Mouse (Mus musculus): ENCODE results near the gene Grid2ip. TPM values are rescaled to one million over a fixed set of nuclear protein-coding genes. Genes with fewer than 3 reads are reported as not detected.

Gene Grid2ip
- polyA plus RNA-seq, 1 experiment from 2014 or later, result 0.60 TPM

- Histone ChIP-seq H3K27me3 (ENCODE audit: control insufficient read depth, insufficient read depth, low read length) (no peaks in the 10 kb centered on the region), H3K9ac (peak within 1 kb of the TSS; percentile 96), H3K9me3 (ENCODE audit: control insufficient read depth, low read length) (no peaks in the 10 kb centered on the region), H3K4me2 (replicated peaks) (peak within 1 kb of the TSS; percentile 97), H3K4me3 (replicated peaks; ENCODE audit: low read length) (peak within 1 kb of the TSS; percentile 97), H3K36me3 (replicated peaks; ENCODE audit: control insufficient read depth, insufficient read depth) (peaks cover 32% of the 10 kb centered on the region), H3K27ac (peak within 1 kb of the TSS; percentile 67), H3K4me1 (replicated peaks; ENCODE audit: control insufficient read depth, insufficient read depth, low read length) (peaks cover 20% of the 10 kb centered on the region)
- ATAC-seq (ENCODE audit: low FRiP score), result peak; percentile 79
- under 1% methylated on average over 57 of the region's 57 CpGs for WGBS
- peak; percentile 98 for DNase-seq (ENCODE audit: low spot score)
These were observed 28.2 kb upstream of the Grid2ip start, which contains the start of gene Zdhhc4 for GRCm38 (mm10) chr5:143328690-143329495. Gene Zdhhc4, minus strand, starts transcription at chr5:143329256.

GRCm38 (mm10) chr5:143333872-143334271 lies 23.3 kb upstream of the Grid2ip start:
- peak; percentile 88 for DNase-seq (ENCODE audit: low spot score)
- Histone ChIP-seq H3K4me2 (replicated peaks) (0 out of 2 replicates have a peak overlapping the region, but pooled peaks have one; percentile 14), H3K27ac (no peak overlapping the region), H3K4me3 (replicated peaks; ENCODE audit: low read length) (no peak overlapping the region), H3K36me3 (replicated peaks; ENCODE audit: control insufficient read depth, insufficient read depth) (no peaks in the 10 kb centered on the region), H3K9me3 (ENCODE audit: control insufficient read depth, low read length) (no peaks in the 10 kb centered on the region), H3K4me1 (replicated peaks; ENCODE audit: control insufficient read depth, insufficient read depth, low read length) (peaks cover 7% of the 10 kb centered on the region), H3K9ac (no peak overlapping the region), H3K27me3 (ENCODE audit: control insufficient read depth, insufficient read depth, low read length) (no peaks in the 10 kb centered on the region)
- ATAC-seq (ENCODE audit: low FRiP score), result no peak; the same call in 1 of the 2 replicates
- 14% methylated on average over 5 of the region's 5 CpGs for WGBS

DNA sequence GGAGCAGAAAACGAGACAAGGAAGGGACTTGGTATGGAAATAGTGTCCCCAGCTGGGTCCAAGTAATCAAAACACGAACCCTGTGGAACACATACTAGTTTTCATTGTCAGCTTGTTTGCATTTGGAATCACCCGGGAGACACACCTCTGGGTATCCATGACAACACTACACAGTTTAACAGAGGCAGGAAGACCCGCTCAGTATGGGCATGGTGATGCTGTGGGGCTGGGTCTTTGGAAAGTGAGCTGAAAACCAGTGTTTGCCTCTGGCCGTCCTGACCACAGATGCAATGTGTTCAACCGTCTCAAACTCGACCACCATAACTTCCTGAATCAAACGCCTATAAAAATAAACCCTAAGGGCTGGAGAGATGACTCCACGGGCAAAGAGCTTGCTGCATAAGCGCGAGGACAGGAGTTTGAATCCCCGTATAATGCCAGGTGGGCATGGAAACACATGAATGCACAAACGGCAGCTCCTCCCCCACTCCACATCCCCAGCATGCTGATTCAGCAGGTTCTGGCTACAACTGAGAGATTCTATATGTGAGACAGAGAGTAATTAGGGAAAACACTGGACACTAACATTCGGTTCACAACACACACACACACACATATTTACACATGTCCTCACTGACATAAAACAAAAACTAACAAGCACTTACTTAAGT lies 22.6 kb upstream of the Grid2ip start:
- Histone ChIP-seq H3K4me1 (replicated peaks; ENCODE audit: control insufficient read depth, insufficient read depth, low read length) (peaks cover 7% of the 10 kb centered on the region), H3K27ac (no peak overlapping the region), H3K9ac (no peak overlapping the region), H3K36me3 (replicated peaks; ENCODE audit: control insufficient read depth, insufficient read depth) (no peaks in the 10 kb centered on the region), H3K27me3 (ENCODE audit: control insufficient read depth, insufficient read depth, low read length) (no peaks in the 10 kb centered on the region), H3K9me3 (ENCODE audit: control insufficient read depth, low read length) (no peaks in the 10 kb centered on the region), H3K4me3 (replicated peaks; ENCODE audit: low read length) (no peak overlapping the region), H3K4me2 (replicated peaks) (0 out of 2 replicates have a peak overlapping the region, but pooled peaks have one; percentile 14)
- WGBS, result 59% methylated on average over 14 of the region's 14 CpGs
- DNase-seq (ENCODE audit: low spot score), result no peak
- no peak for ATAC-seq (ENCODE audit: low FRiP score)

DNA sequence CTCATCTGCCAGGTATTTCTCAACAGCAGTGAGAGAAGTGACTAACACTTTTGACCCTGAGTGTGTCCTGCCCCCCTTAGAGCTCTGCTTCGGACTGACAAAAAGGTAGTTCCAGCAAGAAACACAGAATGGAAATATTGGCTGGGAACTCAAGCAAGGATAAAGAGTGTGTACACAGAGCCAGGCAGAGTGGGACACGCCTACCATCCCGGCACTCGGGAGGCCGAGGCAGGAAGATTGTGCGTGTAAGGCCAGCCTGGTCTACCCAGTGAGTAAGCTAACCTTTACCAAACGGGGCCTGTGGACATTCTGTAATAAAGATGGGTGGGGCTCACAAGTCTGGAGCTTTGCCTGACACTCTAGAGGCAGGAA lies 22.1 kb upstream of the Grid2ip start:
- Histone ChIP-seq H3K9ac (no peak overlapping the region), H3K27ac (no peak overlapping the region), H3K9me3 (ENCODE audit: control insufficient read depth, low read length) (no peaks in the 10 kb centered on the region), H3K27me3 (ENCODE audit: control insufficient read depth, insufficient read depth, low read length) (no peaks in the 10 kb centered on the region), H3K4me1 (replicated peaks; ENCODE audit: control insufficient read depth, insufficient read depth, low read length) (peaks cover 2% of the 10 kb centered on the region; the same call in 1 of the 2 replicates), H3K4me2 (replicated peaks) (no peak overlapping the region), H3K4me3 (replicated peaks; ENCODE audit: low read length) (no peak overlapping the region), H3K36me3 (replicated peaks; ENCODE audit: control insufficient read depth, insufficient read depth) (no peaks in the 10 kb centered on the region)
- WGBS, result 88% methylated on average over 7 of the region's 7 CpGs
- DNase-seq (ENCODE audit: low spot score) (no peak), ATAC-seq (ENCODE audit: low FRiP score) (no peak)

DNA sequence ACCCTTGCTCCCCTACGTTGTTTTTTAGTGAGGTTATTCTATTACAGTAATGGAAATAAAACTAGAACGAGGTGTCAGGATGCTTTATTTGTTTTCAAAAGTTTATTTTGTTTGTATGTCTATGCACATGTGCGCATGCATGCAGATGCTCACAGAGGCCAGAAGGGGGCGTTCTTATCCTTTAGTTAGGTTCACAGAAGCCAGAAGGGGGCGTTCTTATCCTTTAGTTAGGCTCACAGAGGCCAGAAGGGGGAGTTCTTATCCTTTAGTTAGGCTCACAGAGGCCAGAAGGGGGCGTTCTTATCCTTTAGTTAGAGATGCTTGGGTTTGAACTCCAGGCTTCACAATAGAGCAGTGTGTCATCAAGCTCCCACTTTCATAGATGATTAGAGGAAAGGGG lies 20.6 kb upstream of the Grid2ip start:
- WGBS, result 65% methylated on average over 6 of the region's 6 CpGs
- no peaks in the 10 kb centered on the region for H3K4me1 ChIP-seq (replicated peaks; ENCODE audit: control insufficient read depth, insufficient read depth, low read length)
- no peaks in the 10 kb centered on the region for H3K9me3 ChIP-seq (ENCODE audit: control insufficient read depth, low read length)
- no peak overlapping the region for H3K9ac ChIP-seq
- no peaks in the 10 kb centered on the region for H3K27me3 ChIP-seq (ENCODE audit: control insufficient read depth, insufficient read depth, low read length)
- H3K4me2 ChIP-seq (replicated peaks), result no peak overlapping the region
- H3K4me3 ChIP-seq (replicated peaks; ENCODE audit: low read length), result no peak overlapping the region
- ATAC-seq (ENCODE audit: low FRiP score) (no peak), DNase-seq (ENCODE audit: low spot score) (no peak)
- no peak overlapping the region for H3K27ac ChIP-seq
- H3K36me3 ChIP-seq (replicated peaks; ENCODE audit: control insufficient read depth, insufficient read depth), result no peaks in the 10 kb centered on the region

DNA sequence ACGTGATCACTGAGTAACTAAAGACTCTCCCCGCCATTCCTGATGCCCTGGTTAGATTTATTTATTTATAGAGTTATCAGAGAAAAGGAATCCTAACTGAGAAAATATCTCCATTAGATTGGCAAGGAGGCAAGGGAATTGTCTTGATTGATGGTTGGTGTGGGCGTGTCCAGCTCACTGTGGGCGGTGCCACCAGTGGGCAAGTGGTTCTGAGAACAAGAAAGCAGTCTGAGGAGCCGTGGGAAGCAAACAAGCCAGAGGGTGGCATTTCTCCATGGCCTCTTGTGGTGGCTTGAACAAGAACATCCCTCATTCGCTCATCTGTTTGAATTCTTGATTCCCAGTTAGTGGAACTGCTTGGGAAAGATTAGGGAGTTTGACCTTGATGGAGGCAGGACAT lies 17.5 kb upstream of the Grid2ip start:
- ATAC-seq (ENCODE audit: low FRiP score) (no peak), DNase-seq (ENCODE audit: low spot score) (no peak)

GRCm38 (mm10) chr5:143346367-143346766 lies 10.8 kb upstream of the Grid2ip start:
- Histone ChIP-seq H3K9me3 (ENCODE audit: control insufficient read depth, low read length) (peaks cover 10% of the 10 kb centered on the region; the same call in 1 of the 2 replicates), H3K27ac (no peak overlapping the region), H3K27me3 (ENCODE audit: control insufficient read depth, insufficient read depth, low read length) (no peaks in the 10 kb centered on the region), H3K4me2 (replicated peaks) (no peak overlapping the region), H3K36me3 (replicated peaks; ENCODE audit: control insufficient read depth, insufficient read depth) (no peaks in the 10 kb centered on the region), H3K4me3 (replicated peaks; ENCODE audit: low read length) (no peak overlapping the region), H3K4me1 (replicated peaks; ENCODE audit: control insufficient read depth, insufficient read depth, low read length) (no peaks in the 10 kb centered on the region), H3K9ac (no peak overlapping the region)
- DNase-seq (ENCODE audit: low spot score), result no peak
- ATAC-seq (ENCODE audit: low FRiP score), result no peak
- 68% methylated on average over 8 of the region's 8 CpGs for WGBS

More for the DNA sequence above, 17.5 kb upstream of the Grid2ip start:
- Histone ChIP-seq H3K4me2 (replicated peaks) (no peak overlapping the region), H3K4me3 (replicated peaks; ENCODE audit: low read length) (no peak overlapping the region), H3K36me3 (replicated peaks; ENCODE audit: control insufficient read depth, insufficient read depth) (no peaks in the 10 kb centered on the region), H3K27ac (no peak overlapping the region), H3K27me3 (ENCODE audit: control insufficient read depth, insufficient read depth, low read length) (no peaks in the 10 kb centered on the region), H3K9me3 (ENCODE audit: control insufficient read depth, low read length) (no peaks in the 10 kb centered on the region), H3K4me1 (replicated peaks; ENCODE audit: control insufficient read depth, insufficient read depth, low read length) (no peaks in the 10 kb centered on the region), H3K9ac (no peak overlapping the region)
- WGBS, result 62% methylated on average over 6 of the region's 6 CpGs

DNA sequence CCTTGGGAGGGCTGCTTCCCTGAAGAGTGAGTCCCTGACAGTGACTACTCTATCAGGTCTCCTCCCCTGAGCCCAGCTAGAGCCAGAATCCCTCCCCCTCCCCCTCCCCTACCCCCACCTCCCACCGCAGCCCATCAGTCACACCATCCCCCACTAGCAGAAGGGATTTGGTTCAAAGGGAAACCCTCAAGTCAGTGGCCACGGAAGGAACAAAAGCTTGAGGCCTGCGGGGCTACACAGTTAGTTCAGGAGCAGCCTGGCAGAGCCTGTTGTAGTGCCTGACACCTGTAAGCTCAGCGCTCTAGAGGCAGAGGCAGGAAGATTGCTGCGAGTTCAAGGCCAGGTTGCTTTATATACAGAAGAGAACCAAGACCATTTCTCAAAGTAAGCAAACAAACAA lies 1.1 kb upstream of the Grid2ip start:
- DNase-seq (ENCODE audit: low spot score), result no peak
- H3K9me3 ChIP-seq (ENCODE audit: control insufficient read depth, low read length), result peaks cover 5% of the 10 kb centered on the region; the same call in 1 of the 2 replicates
- no peak overlapping the region for H3K27ac ChIP-seq
- no peaks in the 10 kb centered on the region for H3K36me3 ChIP-seq (replicated peaks; ENCODE audit: control insufficient read depth, insufficient read depth)
- ATAC-seq (ENCODE audit: low FRiP score), result no peak
- WGBS, result 30% methylated on average over 5 of the region's 5 CpGs
- H3K27me3 ChIP-seq (ENCODE audit: control insufficient read depth, insufficient read depth, low read length), result peaks cover 21% of the 10 kb centered on the region
- no peak overlapping the region for H3K4me2 ChIP-seq (replicated peaks)
- 0 out of 2 replicates have a peak, but pooled peaks cover 7% of the 10 kb centered on the region for H3K4me1 ChIP-seq (replicated peaks; ENCODE audit: control insufficient read depth, insufficient read depth, low read length)
- H3K4me3 ChIP-seq (replicated peaks; ENCODE audit: low read length), result no peak overlapping the region
- H3K9ac ChIP-seq, result no peak overlapping the region

DNA sequence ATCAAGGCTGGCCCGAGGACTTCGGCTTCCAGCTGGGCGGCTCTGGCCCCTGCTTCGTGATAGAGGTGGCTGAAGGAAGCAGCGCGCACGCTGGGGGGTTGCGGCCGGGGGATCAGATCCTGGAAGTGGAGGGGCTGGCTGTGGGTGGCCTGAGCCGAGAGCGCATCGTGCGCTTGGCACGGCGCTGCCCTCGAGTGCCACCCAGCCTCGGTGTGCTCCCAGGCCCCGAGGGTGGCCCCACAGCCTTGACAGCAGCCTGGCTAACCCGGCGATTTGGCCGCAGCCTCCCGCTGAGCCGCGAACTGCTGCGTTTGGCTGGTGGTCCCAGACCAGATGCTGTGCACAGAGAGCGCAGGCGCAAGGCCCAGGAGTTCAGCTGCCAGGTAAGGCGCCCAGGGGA lies 426 bp downstream of the Grid2ip start:
- Histone ChIP-seq H3K27ac (no peak overlapping the region), H3K9me3 (ENCODE audit: control insufficient read depth, low read length) (peaks cover 2% of the 10 kb centered on the region; the same call in 1 of the 2 replicates), H3K36me3 (replicated peaks; ENCODE audit: control insufficient read depth, insufficient read depth) (no peaks in the 10 kb centered on the region), H3K4me2 (replicated peaks) (peak overlapping the region; percentile 46), H3K4me1 (replicated peaks; ENCODE audit: control insufficient read depth, insufficient read depth, low read length) (0 out of 2 replicates have a peak, but pooled peaks cover 7% of the 10 kb centered on the region), H3K9ac (peak overlapping the region; percentile 44), H3K27me3 (ENCODE audit: control insufficient read depth, insufficient read depth, low read length) (peaks cover 21% of the 10 kb centered on the region), H3K4me3 (replicated peaks; ENCODE audit: low read length) (peak overlapping the region; percentile 19)
- WGBS, result 5% methylated on average over 26 of the region's 28 CpGs
- ATAC-seq (ENCODE audit: low FRiP score), result no peak
- DNase-seq (ENCODE audit: low spot score), result no peak
